Mouse (Mus musculus): ENCODE measurements at regions not wholly inside any gene's neighbourhood (a gene's known extent, or its start where the extent isn't known, plus 50 kb on each side); places are given as distances from the start of the nearest gene placed in this dataset.

GRCm38 (mm10) chr16:95873297-95873696 lies 117.5 kb downstream of the Psmg1 start:
- DNase-seq = no peak

GRCm38 (mm10) chr16:95872436-95872835 lies 118.3 kb downstream of the Psmg1 start:
- DNase-seq = no peak

- no peak for DNase-seq
These were observed 120.5 kb downstream of the Psmg1 start for GRCm38 (mm10) chr16:95870291-95870690.

GRCm38 (mm10) chr16:95869501-95869900 lies 121.3 kb downstream of the Psmg1 start:
- DNase-seq = no peak

- DNase-seq = no peak
These were observed 121.9 kb downstream of the Psmg1 start for GRCm38 (mm10) chr16:95868896-95869295.

- no peak for DNase-seq
These were observed 123.2 kb downstream of the Psmg1 start for GRCm38 (mm10) chr16:95867516-95867915.

- no peak for DNase-seq
These were observed 123.8 kb downstream of the Psmg1 start for GRCm38 (mm10) chr16:95866866-95867420.

- no peak for DNase-seq
These were observed 125.2 kb downstream of the Psmg1 start for GRCm38 (mm10) chr16:95865603-95866002.

- DNase-seq = no peak
These were observed 126.1 kb downstream of the Psmg1 start for GRCm38 (mm10) chr16:95864646-95865045.

- no peak for DNase-seq
These were observed 126.7 kb downstream of the Psmg1 start for GRCm38 (mm10) chr16:95864106-95864505.

- DNase-seq = no peak
These were observed 127.2 kb downstream of the Psmg1 start for GRCm38 (mm10) chr16:95863565-95863964.

GRCm38 (mm10) chr16:95862621-95863020 lies 128.1 kb downstream of the Psmg1 start:
- no peak for DNase-seq

- no peak for DNase-seq
These were observed 129.5 kb downstream of the Psmg1 start for GRCm38 (mm10) chr16:95861231-95861690.

- no peak for DNase-seq
These were observed 129.9 kb downstream of the Psmg1 start for GRCm38 (mm10) chr16:95860810-95861209.

GRCm38 (mm10) chr16:95860111-95860510 lies 130.6 kb downstream of the Psmg1 start:
- DNase-seq = no peak

- DNase-seq = no peak
These were observed 133.4 kb downstream of the Psmg1 start for GRCm38 (mm10) chr16:95857403-95857802.

- DNase-seq = no peak
These were observed 135.5 kb downstream of the Psmg1 start for GRCm38 (mm10) chr16:95855230-95855629.

- no peak for DNase-seq
These were observed 138.9 kb downstream of the Psmg1 start for GRCm38 (mm10) chr16:95851907-95852306.

- DNase-seq = no peak
These were observed 142.1 kb downstream of the Psmg1 start for GRCm38 (mm10) chr16:95848555-95849082.

GRCm38 (mm10) chr16:95847765-95848483 lies 142.8 kb downstream of the Psmg1 start:
- DNase-seq = no peak

GRCm38 (mm10) chr16:95845323-95845860 lies 143.5 kb downstream of the Ets2 start:
- DNase-seq = no peak

- DNase-seq = peak; percentile 25
These were observed 142.8 kb downstream of the Ets2 start for GRCm38 (mm10) chr16:95844691-95845090.

GRCm38 (mm10) chr16:95842766-95843165 lies 140.9 kb downstream of the Ets2 start:
- DNase-seq = no peak
